Mouse (Mus musculus) CH12.LX (cell line): ENCODE results near the gene B230217C12Rik. TPM values are rescaled to one million over a fixed set of nuclear protein-coding genes. Genes with fewer than 3 reads are reported as not detected.
A peak's percentile ranks its signal among the peaks of the same experiment; 100 is the strongest.

Source experiments
- DNase-seq: peaks from one replicate; pipeline ENCODE4 v3.0.0-alpha.2; 2013; ENCODE audit errors: extremely low read depth
- H3K27ac ChIP-seq: 2 replicates; pipeline ENCODE4 v1.5.1; 2012; ENCODE audit warnings: low read depth, mild to moderate bottlenecking, control low read depth, moderate library complexity; ENCODE audit not compliant: insufficient read depth
- H3K27me3 ChIP-seq: replicated peaks from 2 replicates; pipeline ENCODE3; 2012; ENCODE audit warnings: inconsistent platforms
- H3K36me3 ChIP-seq, 2 experiments: replicated peaks in 1 of 2; 2 replicates each; pipeline versions ENCODE3 to v1.6.1; 2012; ENCODE audit warnings: inconsistent platforms in 1 of 2, low read length in 1 of 2, mild to moderate bottlenecking in 1 of 2, mixed read lengths in 1 of 2, moderate library complexity in 1 of 2; ENCODE audit not compliant: control insufficient read depth in 1 of 2, insufficient read depth in 1 of 2
- H3K4me1 ChIP-seq, 2 experiments: 2 replicates each; pipeline ENCODE4 v1.6.1; 2012; ENCODE audit warnings: inconsistent platforms in 1 of 2, moderate library complexity in 1 of 2; ENCODE audit not compliant: insufficient read depth in 2 of 2, control insufficient read depth in 1 of 2
- H3K4me2 ChIP-seq: 2 replicates; pipeline ENCODE4 v1.6.1; 2012; ENCODE audit warnings: low read depth, mild to moderate bottlenecking, control low read depth; ENCODE audit not compliant: poor library complexity, insufficient read depth, severe bottlenecking
- H3K4me3 ChIP-seq, 3 experiments: fragments of 150-350 bp in 1 of 3; sonication (generic) in 1 of 3; replicated peaks in 1 of 3; 2 replicates each; pipeline versions ENCODE3 to v1.5.1; 2011 to 2012; ENCODE audit warnings: low read depth in 2 of 3, low read length in 2 of 3, mild to moderate bottlenecking in 2 of 3, moderate library complexity in 2 of 3, control low read depth in 1 of 3, improper control_type of control experiment in 1 of 3, inconsistent platforms in 1 of 3, mixed read lengths in 1 of 3; ENCODE audit not compliant: poor library complexity in 1 of 3
- H3K79me2 ChIP-seq: replicated peaks from 2 replicates; pipeline ENCODE4 v1.6.1; 2012; ENCODE audit warnings: mild to moderate bottlenecking, moderate library complexity; ENCODE audit not compliant: control insufficient read depth, poor library complexity, insufficient read depth, severe bottlenecking; ENCODE audit errors: extremely low read depth
- H3K9ac ChIP-seq: 2 replicates; pipeline ENCODE4 v1.6.1; 2012; ENCODE audit warnings: low read depth, mild to moderate bottlenecking, control low read depth, moderate library complexity; ENCODE audit not compliant: insufficient read depth
- H3K9me3 ChIP-seq: replicated peaks from 2 replicates; pipeline ENCODE3; 2012; ENCODE audit warnings: low read length, inconsistent platforms, mixed read lengths
- BHLHE40 ChIP-seq: IDR thresholded peaks from 2 replicates; pipeline ENCODE4 v1.6.1; 2011; ENCODE audit warnings: mild to moderate bottlenecking, low read depth, low read length, improper control_type of control experiment
- CHD2 ChIP-seq: IDR thresholded peaks from 2 replicates; pipeline ENCODE4 v1.6.1; 2011; ENCODE audit warnings: low read length, improper control_type of control experiment
- CTCF ChIP-seq, 2 experiments: IDR thresholded peaks in 1 of 2; conservative IDR thresholded peaks in 1 of 2; 2 replicates each; pipeline ENCODE4 v1.5.1; 2011 to 2012; ENCODE audit warnings: low read depth in 2 of 2, low read length in 2 of 2, improper control_type of control experiment in 1 of 2, inconsistent platforms in 1 of 2, mild to moderate bottlenecking in 1 of 2, moderate library complexity in 1 of 2
- EP300 ChIP-seq: IDR thresholded peaks from 2 replicates; pipeline ENCODE4 v1.6.1; 2011; ENCODE audit warnings: low read length, improper control_type of control experiment
- ETS1 ChIP-seq: conservative IDR thresholded peaks from 2 replicates; pipeline ENCODE4 v1.6.1; 2012; ENCODE audit warnings: low read depth, mild to moderate bottlenecking, inconsistent platforms, low read length, improper control_type of control experiment, moderate library complexity
- GABPA ChIP-seq: IDR thresholded peaks from 2 replicates; pipeline ENCODE4 v1.6.1; 2012; ENCODE audit warnings: low read depth, low read length, improper control_type of control experiment, inconsistent platforms; ENCODE audit not compliant: insufficient replicate concordance
- JUN ChIP-seq: IDR thresholded peaks from 2 replicates; pipeline ENCODE4 v1.6.1; 2011; ENCODE audit warnings: low read depth, mild to moderate bottlenecking, low read length, improper control_type of control experiment, moderate library complexity; ENCODE audit not compliant: insufficient read depth
- JUND ChIP-seq: conservative IDR thresholded peaks from 2 replicates; pipeline ENCODE4 v1.6.1; 2011; ENCODE audit warnings: low read depth, low read length, improper control_type of control experiment
- MAX ChIP-seq: IDR thresholded peaks from 2 replicates; pipeline ENCODE4 v1.6.1; 2011; ENCODE audit warnings: low read length, improper control_type of control experiment
- MAZ ChIP-seq: IDR thresholded peaks from 2 replicates; pipeline ENCODE4 v1.6.1; 2012; ENCODE audit warnings: low read depth, mild to moderate bottlenecking, inconsistent platforms, low read length, improper control_type of control experiment, moderate library complexity
- MEF2A ChIP-seq: IDR thresholded peaks from 2 replicates; pipeline ENCODE4 v1.6.1; 2014; ENCODE audit warnings: low read depth, mild to moderate bottlenecking, inconsistent platforms, low read length, improper control_type of control experiment, borderline replicate concordance
- MYC ChIP-seq: IDR thresholded peaks from 2 replicates; pipeline ENCODE4 v1.6.1; 2011; ENCODE audit warnings: low read depth, mild to moderate bottlenecking, improper control_type of control experiment, low read length
- POLR2AphosphoS2 ChIP-seq: IDR thresholded peaks from 2 replicates; pipeline ENCODE4 v1.6.1; 2011; ENCODE audit warnings: low read depth, low read length, improper control_type of control experiment
- RCOR1 ChIP-seq: conservative IDR thresholded peaks from 2 replicates; pipeline ENCODE4 v1.6.1; 2012; ENCODE audit warnings: low read depth, mild to moderate bottlenecking, inconsistent platforms, low read length, improper control_type of control experiment
- TBP ChIP-seq: conservative IDR thresholded peaks from 2 replicates; pipeline ENCODE4 v1.6.1; 2011; ENCODE audit warnings: low read depth, low read length, improper control_type of control experiment
- USF2 ChIP-seq: conservative IDR thresholded peaks from 2 replicates; pipeline ENCODE4 v1.6.1; 2011; ENCODE audit warnings: low read depth, low read length, improper control_type of control experiment
- ZKSCAN1 ChIP-seq: IDR thresholded peaks from 2 replicates; pipeline ENCODE4 v1.6.1; 2012; ENCODE audit warnings: low read depth, inconsistent platforms, low read length, improper control_type of control experiment, borderline replicate concordance
- dilution Hi-C: fragments of 300-500 bp; cut with MboI; formaldehyde crosslinking; loops from 2 replicates; pipeline ENCODE4 v1.14.3; 2020; ENCODE audit warnings: low sequenced_read_pairs; ENCODE audit not compliant: extremely low pct_unique_long_range_greater_than_20kb, extremely low pct_ligation_motif_present
- in situ Hi-C: fragments of 300-500 bp; cut with MboI; formaldehyde crosslinking; loops from 3 replicates; pipeline ENCODE4 v1.14.3; 2019; ENCODE audit warnings: low sequenced_read_pairs, low pct_ligation_motif_present, low pct_unique_long_range_greater_than_20kb, mixed read lengths
- polyA plus RNA-seq: library from polyadenylated mRNA; unstranded; fragments of >175 nt; gene quantifications from 2 replicates; pipeline ENCODE4 v1.2.1, GENCODE M21; 2012; ENCODE audit warnings: low read depth; ENCODE audit not compliant: insufficient read length
- total RNA-seq, 2 experiments: library from RNA; depleted of rRNA; stranded (reverse); fragments of 300-350 nt in 1 of 2; fragments of >200 nt in 1 of 2; gene quantifications; 2 replicates each; pipeline ENCODE4 v1.2.3; 2012 to 2014

The B230217C12Rik gene
- total and polyA plus RNA-seq, 3 experiments: 4.6 to 14.0 (median 11.9) TPM

- TF ChIP-seq MAZ (no peak), EP300 (no peak), JUN (no peak), JUND (no peak), MYC (no peak), BHLHE40 (no peak), ETS1 (no peak), MEF2A (no peak), MAX (no peak), CTCF (conservative IDR thresholded peaks at IDR 0.05 in 1 of 2, IDR thresholded peaks at IDR 0.05 in 1 of 2; ENCODE audit: low read depth in 2 of 2, low read length in 2 of 2) (no peak), GABPA (no peak), ZKSCAN1 (no peak), CHD2 (no peak), USF2 (no peak), RCOR1 (no peak), POLR2AphosphoS2 (no peak)
- Histone ChIP-seq H3K9me3 (no peaks in the 10 kb centered on the region), H3K4me2 (no peak overlapping the region), H3K4me3 (no peak overlapping the region), H3K9ac (no peak overlapping the region), H3K36me3 (no peaks in the 10 kb centered on the region), H3K4me1 (no peaks in the 10 kb centered on the region), H3K79me2 (no peaks in the 10 kb centered on the region), H3K27ac (no peak overlapping the region), H3K27me3 (no peaks in the 10 kb centered on the region)
- dilution Hi-C loops (no loop called here), in situ Hi-C loops (no loop called here)
- DNase-seq: no peak
Measured at GRCm38 (mm10) chr11:97862148-97862547, 21.6 kb downstream of the B230217C12Rik start.

GRCm38 (mm10) chr11:97865421-97865820 lies 24.8 kb downstream of the B230217C12Rik start:
- TF ChIP-seq USF2 (no peak), TBP (0 out of 2 replicates have a peak, but pooled peaks have one; percentile 51)
- TF ChIP-seq, all 38 proteins: peak for 1

More at GRCm38 (mm10) chr11:97865421-97865820, 24.8 kb downstream of the B230217C12Rik start:
- no peak for DNase-seq
- dilution Hi-C loops: no loop called here
- H3K36me3 ChIP-seq: no peaks in the 10 kb centered on the region
- no peak overlapping the region for H3K4me2 ChIP-seq
- in situ Hi-C loops: no loop called here
- no peaks in the 10 kb centered on the region for H3K9me3 ChIP-seq
- H3K4me1 ChIP-seq: no peaks in the 10 kb centered on the region
- H3K79me2 ChIP-seq: no peaks in the 10 kb centered on the region
- H3K9ac ChIP-seq: no peak overlapping the region
- no peak overlapping the region for H3K27ac ChIP-seq
- no peaks in the 10 kb centered on the region for H3K27me3 ChIP-seq
- no peak overlapping the region for H3K4me3 ChIP-seq
